Mouse (Mus musculus) natural killer cell, adult 2 months (primary cell): ENCODE measurements around the gene Npr2.
A peak's percentile ranks its signal among the peaks of the same experiment; 100 is the strongest.

ENCODE experiments used
- DNase-seq, 2 experiments: peaks; one replicate each; pipeline ENCODE4 v3.0.0; 2022; ENCODE audit warnings: low spot score in 2 of 2

The Npr2 gene

DNA sequence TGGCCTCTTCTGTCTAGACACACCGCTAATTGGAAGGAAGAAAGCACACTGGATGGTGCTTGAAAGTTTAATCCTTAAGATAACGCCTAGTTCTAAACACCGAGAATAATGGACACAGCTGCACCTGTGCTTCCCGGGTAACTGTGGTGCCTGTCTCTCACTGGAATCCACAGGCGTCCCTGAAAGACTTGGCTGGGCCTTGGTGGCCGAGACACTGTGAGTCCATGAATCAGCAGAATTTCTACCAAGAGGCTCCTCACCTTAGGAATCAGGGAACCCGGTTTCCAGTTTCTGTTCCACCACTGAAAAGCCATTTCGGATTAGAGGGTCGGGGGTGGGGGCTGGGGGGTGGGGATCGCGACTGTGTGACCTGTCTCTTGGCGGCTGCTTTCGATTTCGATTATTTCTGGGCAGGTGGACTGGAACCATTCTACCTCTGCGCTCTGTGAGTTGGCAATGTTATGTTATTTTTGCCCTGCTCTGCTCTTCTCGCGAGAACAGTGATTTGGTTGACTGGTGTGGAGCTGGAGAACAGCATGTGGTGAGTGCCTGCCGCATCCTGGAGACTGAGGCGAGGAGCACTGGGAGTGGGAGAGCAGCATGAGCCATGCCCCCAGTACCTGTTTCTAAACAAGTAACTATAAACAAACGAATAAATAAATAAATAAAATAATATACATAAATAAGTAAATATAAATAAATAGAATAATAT is 2.5 kb upstream of the Npr2 start:
- DNase-seq, result no peak

- DNase-seq, result peak; percentile 57 to 75
Observed at GRCm38 (mm10) chr4:43630030-43630581, 1.6 kb upstream of the Npr2 start.

GRCm38 (mm10) chr4:43630671-43631045 is 1.1 kb upstream of the Npr2 start:
- DNase-seq, result no peak

- DNase-seq, result no peak
Observed at GRCm38 (mm10) chr4:43631956-43632920, 503 bp downstream of the Npr2 start.

- DNase-seq, result no peak
Observed at GRCm38 (mm10) chr4:43633296-43633695, 1.6 kb downstream of the Npr2 start.

DNA sequence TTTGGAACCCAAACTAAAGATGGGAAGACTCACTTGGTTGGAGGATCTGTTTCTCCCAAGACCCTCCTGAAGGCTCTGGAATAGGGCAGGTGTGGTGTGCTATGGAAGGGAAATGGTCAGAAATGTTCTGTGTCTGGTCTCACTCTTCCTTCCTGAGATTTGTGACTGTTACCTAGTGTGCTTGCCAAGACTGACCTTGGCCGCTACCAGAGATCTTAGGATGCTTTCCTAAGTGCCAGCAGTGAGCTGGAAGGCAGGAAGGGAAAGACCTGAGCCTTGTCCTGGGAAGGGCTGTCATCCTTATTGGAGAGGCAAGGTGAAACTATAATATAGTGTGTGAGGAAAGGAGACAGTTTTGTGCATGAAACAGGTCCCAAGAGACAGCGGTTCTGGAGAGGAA is 2.0 kb downstream of the Npr2 start:
- DNase-seq, result no peak

DNA sequence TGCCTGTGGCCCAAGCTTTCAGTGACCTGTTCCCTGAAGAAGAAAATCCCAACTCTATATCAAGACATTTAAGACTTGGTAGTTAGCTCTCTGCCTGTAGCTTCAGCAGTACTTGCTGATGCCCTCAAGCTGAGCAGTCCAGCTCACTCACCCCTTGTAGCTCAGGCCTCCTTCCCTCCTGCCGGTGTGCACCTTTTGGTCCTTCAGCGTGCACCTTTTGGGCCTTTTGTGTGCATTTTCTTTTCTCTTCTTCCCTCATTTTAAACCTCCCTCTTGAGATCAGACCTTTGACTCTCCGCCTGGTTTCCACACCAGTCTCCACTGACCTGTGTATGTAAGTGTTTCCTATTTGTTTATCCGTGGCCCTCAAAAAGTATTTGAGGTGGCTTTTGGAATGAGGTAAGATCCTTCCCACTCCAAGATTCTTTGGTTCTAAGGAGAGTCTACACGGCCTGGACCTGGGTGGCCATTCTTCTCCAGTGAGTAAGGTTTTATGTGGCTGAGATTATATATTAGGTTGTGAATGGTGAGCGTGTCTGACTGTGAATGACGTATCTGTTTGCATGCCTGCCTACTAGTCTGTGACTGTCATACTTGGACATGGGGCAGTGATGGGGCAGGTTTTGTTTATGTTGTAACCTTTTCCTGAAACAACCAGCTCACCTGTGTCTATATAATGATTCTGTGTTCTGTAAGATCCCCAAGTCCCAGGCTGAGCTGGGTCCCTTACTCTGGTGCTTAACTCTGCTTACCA is 3.1 kb downstream of the Npr2 start:
- DNase-seq, result no peak

- DNase-seq, result no peak
Observed at GRCm38 (mm10) chr4:43636751-43637150, 5.0 kb downstream of the Npr2 start.

GRCm38 (mm10) chr4:43640076-43640475 is 8.3 kb downstream of the Npr2 start:
- no peak for DNase-seq

- no peak for DNase-seq
Observed at GRCm38 (mm10) chr4:43640491-43640890, 8.8 kb downstream of the Npr2 start.

GRCm38 (mm10) chr4:43649783-43650182 is 18.0 kb downstream of the Npr2 start:
- DNase-seq, result no peak

- no peak for DNase-seq
Observed at GRCm38 (mm10) chr4:43652726-43653125, 21.0 kb downstream of the Npr2 start.

- DNase-seq, result peak; percentile 27 to 30
Observed at GRCm38 (mm10) chr4:43653161-43654015, 21.7 kb downstream of the Npr2 start, which contains the start of gene Spag8. TSS of gene Spag8 (minus strand) at chr4:43653594.

- no peak for DNase-seq
Observed at GRCm38 (mm10) chr4:43655656-43656338, 24.1 kb downstream of the Npr2 start.

GRCm38 (mm10) chr4:43656339-43657109 is 24.8 kb downstream of the Npr2 start, which contains the start of gene Hint2:
TSS of gene Hint2 (minus strand) at chr4:43656466.
- peak; percentile 93 to 94 for DNase-seq

DNA sequence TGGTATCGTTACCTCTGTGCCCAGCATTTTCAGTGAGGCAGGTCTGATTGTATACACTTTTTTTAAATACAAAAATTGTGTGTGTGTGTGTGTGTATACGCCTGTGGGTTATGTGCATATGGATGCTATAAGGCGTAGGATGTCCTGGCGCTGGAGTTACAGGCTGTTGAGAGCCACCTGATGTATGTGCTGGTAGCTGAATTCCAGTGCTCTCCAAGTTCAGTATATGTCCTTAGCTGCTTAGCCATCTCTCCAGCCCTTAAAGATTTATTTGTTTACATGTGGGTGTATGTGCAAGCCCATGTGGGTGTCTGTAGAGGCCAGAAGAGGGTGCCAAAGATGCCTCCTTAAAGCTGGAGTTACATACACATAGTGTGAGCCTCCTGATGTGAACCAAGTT is 25.4 kb downstream of the Npr2 start:
- no peak for DNase-seq

DNA sequence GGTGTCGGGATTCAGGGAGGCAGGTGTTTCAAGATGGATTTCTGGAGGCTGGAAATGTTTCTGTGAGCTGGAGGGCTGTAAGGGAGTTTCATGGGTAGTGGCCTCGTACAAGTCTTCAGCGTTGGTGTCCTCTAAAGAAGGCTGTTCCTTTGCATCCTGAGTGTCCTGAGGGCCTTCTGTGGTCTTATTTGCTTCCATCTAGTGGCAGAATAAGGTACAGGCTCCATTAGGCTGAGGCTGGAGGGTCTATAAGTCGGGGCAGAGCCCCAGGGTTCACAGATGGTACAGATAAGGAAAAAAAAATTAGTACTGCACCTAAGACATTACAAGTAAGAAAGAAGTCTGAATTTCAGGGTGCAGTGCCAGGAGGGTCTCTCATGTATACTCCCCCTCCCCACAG is 34.7 kb downstream of the Npr2 start:
- no peak for DNase-seq

DNA sequence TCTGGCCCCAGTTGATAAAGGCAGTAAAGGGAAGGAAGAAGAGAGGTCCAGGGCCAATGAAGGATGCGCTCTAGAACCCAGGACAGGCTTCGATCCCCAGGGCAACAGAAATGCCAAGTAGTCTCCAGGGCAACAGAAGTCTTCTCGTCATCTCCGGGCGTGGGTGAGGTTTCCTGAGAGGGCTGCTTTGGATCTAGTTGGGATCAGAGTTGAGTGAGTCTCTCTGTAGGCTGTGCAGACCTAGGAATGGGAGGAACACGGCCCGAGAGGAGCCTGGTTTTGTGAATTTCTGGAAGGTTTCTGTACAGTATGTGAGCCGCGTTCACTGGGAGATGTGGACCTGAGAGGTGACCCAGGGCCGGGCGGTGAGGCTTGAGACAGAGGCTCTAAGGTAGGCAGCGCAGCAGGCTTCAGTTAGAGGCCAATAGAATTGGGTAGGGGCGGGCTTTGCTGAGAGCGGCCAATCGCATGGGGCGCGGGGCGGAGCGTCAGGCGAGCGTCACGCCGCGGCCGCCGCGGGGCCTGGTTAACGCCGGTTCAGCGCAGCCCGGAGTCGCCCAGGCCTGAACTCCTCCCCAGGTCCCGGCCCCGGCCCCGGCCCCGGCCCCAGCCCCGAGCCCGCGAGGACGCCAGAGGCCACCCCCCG is 37.2 kb downstream of the Npr2 start, which contains the start of the genes Tmem8b and Fam221b:
Gene Tmem8b (plus strand): TSS at position 190 of the 646 bp plus-strand sequence.
Gene Fam221b (minus strand): TSS at position 364 of the 646 bp plus-strand sequence.
- DNase-seq, result peak; percentile 77 to 81

GRCm38 (mm10) chr4:43669428-43669794 is 37.7 kb downstream of the Npr2 start:
- no peak for DNase-seq
